Comparison of ENCODE assay signal across 8 mouse cellular contexts in genomic region chr13:70582517-70582916, GRCm38 (mm10). TPM values are rescaled to one million over a fixed set of nuclear protein-coding genes. Genes with fewer than 3 reads are reported as not detected.
DNase-seq lines count a peak whose midpoint lies in the region; TF ChIP-seq lines count a peak whose summit lies in the region.

No protein-coding gene starts in this region.

- 47% methylated on average over 2 of the region's 2 CpGs for WGBS in thymus, adult 2 months

- DNase-seq in gastrocnemius, postnatal 10 days = peak; percentile 34
- no peak for DNase-seq in gastrocnemius, postnatal 36 days
- peak; percentile 12 for DNase-seq in thymus, adult 2 months
- DNase-seq in thymus, postnatal 25 days = no peak
- DNase-seq in embryo, embryonic 11.5 days (ENCODE audit: low read depth, low spot score) = peak; percentile 29
- DNase-seq in layer of hippocampus, postnatal 36 days = peak; percentile 39 to 47
- peak; percentile 22 for DNase-seq in retina, adult 2 months (ENCODE audit: low read depth, low spot score)
- DNase-seq in c-Kit-positive CD71-positive TER-119-positive erythroid progenitor cells, embryonic 14.5 days (ENCODE audit: low spot score) = no peak

- no peak for TF ChIP-seq POLR2A in thymus, adult 2 months (IDR thresholded peaks at IDR 0.05; ENCODE audit: control insufficient read depth, extremely low read depth, insufficient read depth, low read length, poor library complexity)

- H3K36me3 ChIP-seq in thymus, adult 2 months (ENCODE audit: control insufficient read depth, insufficient read depth, low read length) = no peaks in the 10 kb centered on the region

- intact Hi-C loops in gastrocnemius, postnatal 36 days (cut with DNase I) = loop anchor here (10.0 kb wide), 1 partner anchor 888 kb away; no protein-coding TSS in a partner anchor

- TF ChIP-seq CTCF in thymus, adult 2 months (IDR thresholded peaks at IDR 0.05; ENCODE audit: borderline replicate concordance, control insufficient read depth, extremely low read depth, insufficient read depth, low read length, poor library complexity) = no peak

- no peaks in the 10 kb centered on the region for H3K4me1 ChIP-seq in thymus, adult 2 months (replicated peaks; ENCODE audit: control insufficient read depth, insufficient read depth, low read length)

- H3K27ac ChIP-seq in thymus, adult 2 months (ENCODE audit: control insufficient read depth, insufficient read depth, low read length) = no peak overlapping the region

- H3K27me3 ChIP-seq in thymus, adult 2 months (ENCODE audit: control insufficient read depth, insufficient read depth, low read length) = no peaks in the 10 kb centered on the region

- H3K4me3 ChIP-seq in thymus, adult 2 months (ENCODE audit: control insufficient read depth, insufficient read depth, low read length) = no peak overlapping the region

RNA-seq across cellular contexts. Expression of gene Ice1, which starts 54.9 kb away (rescaled TPM):
- total RNA-seq in gastrocnemius, postnatal 10 days (2021) = 10 to 100 TPM; 20.7 to 30.7 TPM
- 10 to 100 TPM; 13.6 to 14.5 TPM for total RNA-seq in gastrocnemius, postnatal 36 days (2021)
- 35.7 and 36.7 TPM in 2 replicates for polyA plus RNA-seq in thymus, adult 2 months (2012; rRNA removed)
- total RNA-seq in layer of hippocampus, postnatal 36 days (2021) = 10 to 100 TPM; 61.1 to 65.5 TPM

Comparison
In these comparisons a context has a peak if more than half of its experiments do, and no peak if none do; other contexts are left out.
1. DNase-seq: peak in gastrocnemius, postnatal 10 days (single experiment), thymus, adult 2 months (single experiment), embryo, embryonic 11.5 days (single experiment), layer of hippocampus, postnatal 36 days (2 of 2) and retina, adult 2 months (single experiment); none in gastrocnemius, postnatal 36 days (0 of 2), thymus, postnatal 25 days (single experiment) and c-Kit-positive CD71-positive TER-119-positive erythroid progenitor cells, embryonic 14.5 days (single experiment).